17 mouse cellular contexts compared by ENCODE assay signal in genomic region chr15:97748309-97748708, GRCm38 (mm10). TPM values are rescaled to one million over a fixed set of nuclear protein-coding genes. Genes with fewer than 3 reads are reported as not detected.
DNase-seq lines count a peak whose midpoint lies in the region; ATAC-seq and TF ChIP-seq lines count a peak whose summit lies in the region.
"Had no signal": no experiment of that assay in that cellular context is flagged by ENCODE, and none has a peak within 500 bp of the region (broad histone marks: within the 10 kb centered on the region; RNA-seq: fewer than 3 reads in every experiment).

No protein-coding gene starts in this region.

- H3K4me3 ChIP-seq in heart, postnatal 0 days (ENCODE audit: low read depth, low read length) = no peak overlapping the region
- H3K4me3 ChIP-seq in liver, embryonic 11.5 days (ENCODE audit: low read depth, low read length) = no peak overlapping the region
- H3K4me3 ChIP-seq in forebrain, embryonic 16.5 days (replicated peaks; ENCODE audit: low read length) = no peak overlapping the region

- no peak for DNase-seq in heart, postnatal 0 days (ENCODE audit: low spot score)
- DNase-seq in heart, adult 18-20 months = no peak
- peak; percentile 87 for DNase-seq in MEL-GATA-1-ER (ENCODE audit: extremely low read depth, low read depth)
- no peak for DNase-seq in liver, embryonic 11.5 days (ENCODE audit: low spot score)
- DNase-seq in thymus, postnatal 10 days (ENCODE audit: low spot score in 2 of 2) = peak; percentile 77 to 82
- no peak for DNase-seq in urinary bladder, postnatal 36 days (ENCODE audit: low spot score in 2 of 2)
- DNase-seq: adrenal gland, postnatal 14 days; cerebellum, postnatal 36 days; forebrain, postnatal 0 days; gastrocnemius, postnatal 36 days; kidney, postnatal 10 days; left cerebral cortex, postnatal 4 days; lung, embryonic 14.5 days; retina, postnatal 1 day; spleen, adult 18-20 months had no signal

- peaks cover 32% of the 10 kb centered on the region for H3K4me1 ChIP-seq in heart, postnatal 0 days (ENCODE audit: control insufficient read depth, insufficient read depth)
- H3K4me1 ChIP-seq in liver, embryonic 11.5 days (replicated peaks; ENCODE audit: control insufficient read depth, insufficient read depth, low read length) = peaks cover 21% of the 10 kb centered on the region
- peaks cover 11% of the 10 kb centered on the region for H3K4me1 ChIP-seq in forebrain, embryonic 16.5 days (replicated peaks; ENCODE audit: control insufficient read depth, insufficient read depth, low read length)

- H3K9ac ChIP-seq in heart, postnatal 0 days (replicated peaks; ENCODE audit: low read depth, low read length) = no peak overlapping the region
- H3K9ac ChIP-seq in liver, embryonic 11.5 days (ENCODE audit: low read depth, low read length) = no peak overlapping the region
- no peak overlapping the region for H3K9ac ChIP-seq in forebrain, embryonic 16.5 days (replicated peaks; ENCODE audit: low read depth, low read length)
- H3K9ac ChIP-seq: forebrain, postnatal 0 days; lung, embryonic 14.5 days had no signal

- ATAC-seq in heart, postnatal 0 days (ENCODE audit: insufficient read depth, low read depth) = peak; percentile 58
- ATAC-seq in liver, embryonic 11.5 days (replicated peaks; ENCODE audit: low FRiP score) = peak; percentile 56; the same call in 1 of the 2 replicates
- ATAC-seq in forebrain, embryonic 16.5 days = no peak
- ATAC-seq: forebrain, postnatal 0 days had no signal

- 29% methylated on average over 10 of the region's 10 CpGs for WGBS in heart, postnatal 0 days
- 43% methylated on average over 10 of the region's 10 CpGs for WGBS in liver, embryonic 11.5 days
- 65% methylated on average over 10 of the region's 10 CpGs for WGBS in forebrain, embryonic 16.5 days

- H3K27ac ChIP-seq in heart, postnatal 0 days (ENCODE audit: low read depth) = peak overlapping the region; percentile 22; the same call in 1 of the 2 replicates
- no peak overlapping the region; the same call in 1 of the 2 replicates for H3K27ac ChIP-seq in liver, embryonic 11.5 days (ENCODE audit: low read depth, low read length)
- no peak overlapping the region for H3K27ac ChIP-seq in forebrain, embryonic 16.5 days (ENCODE audit: low read length)

- peaks cover 12% of the 10 kb centered on the region for H3K36me3 ChIP-seq in heart, postnatal 0 days (replicated peaks; ENCODE audit: control insufficient read depth, insufficient read depth, low read length)
- H3K36me3 ChIP-seq in liver, embryonic 11.5 days (ENCODE audit: control insufficient read depth, insufficient read depth, low read length) = no peaks in the 10 kb centered on the region
- H3K36me3 ChIP-seq in forebrain, embryonic 16.5 days (ENCODE audit: control insufficient read depth, insufficient read depth) = no peaks in the 10 kb centered on the region

- H3K9me3 ChIP-seq in heart, postnatal 0 days (replicated peaks; ENCODE audit: control insufficient read depth, low read length) = no peaks in the 10 kb centered on the region
- no peaks in the 10 kb centered on the region for H3K9me3 ChIP-seq in liver, embryonic 11.5 days (ENCODE audit: control insufficient read depth, low read length)
- no peaks in the 10 kb centered on the region for H3K9me3 ChIP-seq in forebrain, embryonic 16.5 days (ENCODE audit: control insufficient read depth, low read length)

- peak overlapping the region; percentile 1; the same call in 1 of the 2 replicates for H3K4me2 ChIP-seq in heart, postnatal 0 days (ENCODE audit: low read depth, low read length)
- H3K4me2 ChIP-seq in liver, embryonic 11.5 days = no peak overlapping the region
- no peak overlapping the region for H3K4me2 ChIP-seq in forebrain, embryonic 16.5 days (ENCODE audit: low read length)
- H3K4me2 ChIP-seq: lung, embryonic 14.5 days had no signal

- no peak for TF ChIP-seq CTCF in heart, postnatal 0 days (IDR thresholded peaks at IDR 0.05; ENCODE audit: low read depth)

- no peaks in the 10 kb centered on the region for H3K27me3 ChIP-seq in heart, postnatal 0 days (ENCODE audit: control insufficient read depth, insufficient read depth, low read length)
- H3K27me3 ChIP-seq in liver, embryonic 11.5 days (replicated peaks; ENCODE audit: control insufficient read depth, insufficient read depth, low read length) = no peaks in the 10 kb centered on the region
- H3K27me3 ChIP-seq in forebrain, embryonic 16.5 days (replicated peaks; ENCODE audit: control insufficient read depth, insufficient read depth, low read length) = no peaks in the 10 kb centered on the region

- 0 out of 2 replicates have a peak, but pooled peaks have one; percentile 22 for TF ChIP-seq EP300 in heart, postnatal 0 days (IDR thresholded peaks at IDR 0.05; ENCODE audit: low read depth)

RNA-seq across cellular contexts. Expression of gene Endou, which starts 17.2 kb away (rescaled TPM):
- 0.95 and 1.3 TPM in 2 replicates for total RNA-seq in heart, postnatal 0 days (2014; rRNA removed; ENCODE audit: low replicate concordance)
- 5.1 and 5.6 TPM in 2 replicates for polyA plus RNA-seq in heart, postnatal 0 days (2015; fragmentation: Nextera tagmentation; extraction: Ambion mirVana)
- total RNA-seq in heart, adult 18-20 months (2021) = 1 to 10 TPM; 1.3 to 1.8 TPM
- polyA plus RNA-seq in liver, embryonic 11.5 days (2014; fragmentation: Nextera tagmentation; extraction: Ambion mirVana) = not detected in 2 replicates
- polyA plus RNA-seq in forebrain, embryonic 16.5 days (2015; fragmentation: Nextera tagmentation; extraction: Ambion mirVana) = 0.18 and 0.42 TPM in 2 replicates
- polyA plus RNA-seq: intestine, embryonic 14.5 days; lung, embryonic 14.5 days had no signal

RNA-seq across cellular contexts. Expression of gene Rapgef3, which starts 19.5 kb away (rescaled TPM):
- 51.6 and 57.8 TPM in 2 replicates for total RNA-seq in heart, postnatal 0 days (2014; rRNA removed; ENCODE audit: low replicate concordance)
- polyA plus RNA-seq in heart, postnatal 0 days (2015; fragmentation: Nextera tagmentation; extraction: Ambion mirVana) = 15.5 and 17.6 TPM in 2 replicates
- total RNA-seq in heart, adult 18-20 months (2021) = 10 to 100 TPM; 21.8 to 23.3 TPM
- 4.1 and 4.5 TPM in 2 replicates for polyA plus RNA-seq in liver, embryonic 11.5 days (2014; fragmentation: Nextera tagmentation; extraction: Ambion mirVana)
- polyA plus RNA-seq in forebrain, embryonic 16.5 days (2015; fragmentation: Nextera tagmentation; extraction: Ambion mirVana) = 8.9 and 13.3 TPM in 2 replicates

RNA-seq across cellular contexts. Expression of gene Slc48a1, which starts 30.0 kb away (rescaled TPM):
- total RNA-seq in heart, postnatal 0 days (2014; rRNA removed; ENCODE audit: low replicate concordance) = 56.5 and 76.1 TPM in 2 replicates
- polyA plus RNA-seq in heart, postnatal 0 days (2015; fragmentation: Nextera tagmentation; extraction: Ambion mirVana) = 90.9 and 92.1 TPM in 2 replicates
- 10 to 100 TPM; 57.9 to 69.7 TPM for total RNA-seq in heart, adult 18-20 months (2021)
- polyA plus RNA-seq in liver, embryonic 11.5 days (2014; fragmentation: Nextera tagmentation; extraction: Ambion mirVana) = 55.0 and 62.1 TPM in 2 replicates
- 72.9 and 78.2 TPM in 2 replicates for polyA plus RNA-seq in forebrain, embryonic 16.5 days (2015; fragmentation: Nextera tagmentation; extraction: Ambion mirVana)

RNA-seq across cellular contexts. Expression of gene Rpap3, which starts 42.7 kb away (rescaled TPM):
- 14.7 and 23.0 TPM in 2 replicates for total RNA-seq in heart, postnatal 0 days (2014; rRNA removed; ENCODE audit: low replicate concordance)
- 18.5 and 19.5 TPM in 2 replicates for polyA plus RNA-seq in heart, postnatal 0 days (2015; fragmentation: Nextera tagmentation; extraction: Ambion mirVana)
- total RNA-seq in heart, adult 18-20 months (2021) = 10 to 100 TPM; 14.5 to 15.7 TPM
- polyA plus RNA-seq in liver, embryonic 11.5 days (2014; fragmentation: Nextera tagmentation; extraction: Ambion mirVana) = 35.5 and 41.4 TPM in 2 replicates
- 31.7 and 35.5 TPM in 2 replicates for polyA plus RNA-seq in forebrain, embryonic 16.5 days (2015; fragmentation: Nextera tagmentation; extraction: Ambion mirVana)

Comparison
In these comparisons a context has a peak if more than half of its experiments do, and no peak if none do; other contexts are left out.
1. DNase-seq: peak in MEL-GATA-1-ER (single experiment) and thymus, postnatal 10 days (2 of 2); none in heart, postnatal 0 days (single experiment), heart, adult 18-20 months (0 of 2), liver, embryonic 11.5 days (single experiment) and urinary bladder, postnatal 36 days (0 of 2).